Mouse (Mus musculus) heart, embryonic 14.5 days (tissue): Measurements from ENCODE around the gene Zfp420. TPM values are rescaled to one million over a fixed set of nuclear protein-coding genes. Genes with fewer than 3 reads are reported as not detected.
A peak's percentile ranks its signal among the peaks of the same experiment; 100 is the strongest.

Experiments
- ATAC-seq: fragments of 200-750 bp; cut with Nextera tagmentation; 2 replicates; pipeline ENCODE4 v1.8.0; 2017; ENCODE audit warnings: low read depth, moderate TSS enrichment; ENCODE audit not compliant: insufficient number of reproducible peaks, insufficient read depth, low FRiP score
- H3K27ac ChIP-seq, 2 experiments: fragments of 200-500 bp in 1 of 2; fragments of 300-500 bp in 1 of 2; sonication (generic) in 1 of 2; replicated peaks in 1 of 2; 2 replicates each; pipeline ENCODE4 v1.5.1; 2012 to 2014; ENCODE audit warnings: low read depth in 2 of 2, low read length in 2 of 2, control low read depth in 1 of 2, mild to moderate bottlenecking in 1 of 2, mixed read lengths in 1 of 2; ENCODE audit not compliant: control insufficient read depth in 1 of 2, insufficient read depth in 1 of 2
- H3K27me3 ChIP-seq: fragments of 300-500 bp; sonication (generic); 2 replicates; pipeline ENCODE4 v1.6.1; 2014; ENCODE audit warnings: mild to moderate bottlenecking, low read length, control low read depth; ENCODE audit not compliant: control insufficient read depth, insufficient read depth
- H3K36me3 ChIP-seq: fragments of 300-500 bp; sonication (generic); 2 replicates; pipeline ENCODE4 v1.6.1; 2014; ENCODE audit warnings: mild to moderate bottlenecking, control low read depth, low read length, mixed read lengths; ENCODE audit not compliant: control insufficient read depth, insufficient read depth
- H3K4me1 ChIP-seq, 2 experiments: fragments of 200-500 bp in 1 of 2; fragments of 300-500 bp in 1 of 2; sonication (generic) in 1 of 2; 2 replicates each; pipeline ENCODE4 v1.6.1; 2012 to 2014; ENCODE audit warnings: low read length in 2 of 2, control low read depth in 1 of 2, mixed read lengths in 1 of 2; ENCODE audit not compliant: control insufficient read depth in 2 of 2, insufficient read depth in 2 of 2
- H3K4me2 ChIP-seq: fragments of 300-500 bp; sonication (generic); 2 replicates; pipeline ENCODE4 v1.6.1; 2014; ENCODE audit warnings: mild to moderate bottlenecking, low read length
- H3K4me3 ChIP-seq, 2 experiments: fragments of 200-500 bp in 1 of 2; fragments of 300-500 bp in 1 of 2; sonication (generic) in 1 of 2; 2 replicates each; pipeline ENCODE4 v1.5.1; 2012 to 2014; ENCODE audit warnings: low read length in 2 of 2, mild to moderate bottlenecking in 2 of 2, control low read depth in 1 of 2, low read depth in 1 of 2, moderate library complexity in 1 of 2; ENCODE audit not compliant: control insufficient read depth in 1 of 2, insufficient read depth in 1 of 2
- H3K9ac ChIP-seq: fragments of 300-500 bp; sonication (generic); 2 replicates; pipeline ENCODE4 v1.6.1; 2014; ENCODE audit warnings: mild to moderate bottlenecking, low read length
- H3K9me3 ChIP-seq: fragments of 300-500 bp; sonication (generic); 2 replicates; pipeline ENCODE4 v1.6.1; 2016; ENCODE audit warnings: low read length, control low read depth; ENCODE audit not compliant: control insufficient read depth
- WGBS: fragments of 180-500 bp; shearing (Covaris S2); extraction: QIAGEN DNeasy Blood & Tissue Kit; methylation state at CpG from one replicate; pipeline ENCODE4 v1.1.7; 2014; 5-methylcytosine and 5-hydroxymethylcytosine counted together
- polyA plus RNA-seq: library from polyadenylated mRNA; unstranded; fragments of >200 nt; fragmentation: Nextera tagmentation; extraction: Ambion mirVana; gene quantifications from 2 replicates; pipeline ENCODE4 v1.2.1, GENCODE M21; 2014

The Zfp420 gene
- polyA plus RNA-seq, 1 experiment from 2014 or later = 4.0 TPM

GRCm38 (mm10) chr7:29828001-29828400, 31.8 kb upstream of the Zfp420 start:
- Histone ChIP-seq H3K4me1 (no peaks in the 10 kb centered on the region; a peak in 1 of 4 replicates), H3K36me3 (peaks cover 93% of the 10 kb centered on the region), H3K9ac (no peak overlapping the region), H3K4me3 (no peak overlapping the region), H3K4me2 (no peak overlapping the region), H3K27me3 (no peaks in the 10 kb centered on the region), H3K9me3 (0 out of 2 replicates have a peak, but pooled peaks cover 4% of the 10 kb centered on the region), H3K27ac (no peak overlapping the region)
- no peak for ATAC-seq
- WGBS = 90% methylated on average over 12 of the region's 12 CpGs

GRCm38 (mm10) chr7:29829804-29830203, 30.0 kb upstream of the Zfp420 start:
- Histone ChIP-seq H3K36me3 (peaks cover 83% of the 10 kb centered on the region), H3K9me3 (0 out of 2 replicates have a peak, but pooled peaks cover 4% of the 10 kb centered on the region), H3K27me3 (no peaks in the 10 kb centered on the region), H3K4me3 (no peak overlapping the region), H3K4me1 (no peaks in the 10 kb centered on the region; a peak in 1 of 4 replicates), H3K9ac (no peak overlapping the region), H3K27ac (no peak overlapping the region), H3K4me2 (no peak overlapping the region)
- WGBS = 93% methylated on average over 12 of the region's 12 CpGs
- ATAC-seq = no peak

DNA sequence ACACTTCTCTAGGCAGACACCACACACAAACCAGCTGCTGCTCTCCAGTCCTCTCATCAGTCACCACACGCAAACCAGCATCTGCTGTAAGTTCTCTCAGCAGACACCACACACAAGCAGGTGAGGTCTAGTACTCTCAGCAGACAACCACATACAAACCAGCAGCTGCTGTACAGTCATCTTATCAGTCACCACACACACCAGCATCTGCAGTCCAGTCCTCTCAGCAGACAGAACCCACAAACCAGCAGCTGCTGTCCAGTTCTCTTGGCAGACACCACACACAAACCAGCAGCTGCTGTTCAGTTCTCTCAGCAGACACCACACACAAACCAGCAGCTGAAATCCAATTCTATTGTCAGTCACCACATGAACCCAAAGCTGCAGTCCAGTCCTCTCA, 23.0 kb upstream of the Zfp420 start:
- Histone ChIP-seq H3K4me2 (no peak overlapping the region), H3K4me1 (no peaks in the 10 kb centered on the region; a peak in 1 of 4 replicates), H3K36me3 (peaks cover 15% of the 10 kb centered on the region; the same call in 1 of the 2 replicates), H3K9me3 (0 out of 2 replicates have a peak, but pooled peaks cover 3% of the 10 kb centered on the region), H3K27me3 (no peaks in the 10 kb centered on the region), H3K4me3 (no peak overlapping the region), H3K9ac (no peak overlapping the region), H3K27ac (no peak overlapping the region)
- ATAC-seq = no peak
- 90% methylated on average over 1 of the region's 1 CpGs for WGBS

DNA sequence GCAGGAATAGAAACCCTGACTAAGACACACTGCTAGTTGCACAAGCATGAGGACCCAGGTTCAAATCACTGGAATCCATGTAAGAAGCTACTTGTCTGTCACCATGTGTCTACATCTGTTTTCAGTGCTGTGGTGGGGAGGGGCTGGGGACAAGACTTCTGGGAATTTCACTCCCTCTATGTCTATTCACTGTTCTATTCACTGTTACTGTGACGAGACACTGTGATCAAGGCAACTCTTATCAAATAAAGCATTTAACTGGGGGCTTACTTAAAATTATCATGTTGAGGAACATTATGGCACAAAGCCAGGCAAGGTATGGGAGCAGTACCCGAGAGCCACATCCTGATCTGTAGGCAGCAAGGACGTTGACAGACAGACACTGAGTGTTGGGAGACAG, 20.5 kb upstream of the Zfp420 start:
- no peak overlapping the region for H3K9ac ChIP-seq
- H3K4me1 ChIP-seq = no peaks in the 10 kb centered on the region
- no peaks in the 10 kb centered on the region for H3K36me3 ChIP-seq
- no peak overlapping the region for H3K27ac ChIP-seq
- no peaks in the 10 kb centered on the region for H3K27me3 ChIP-seq
- ATAC-seq = no peak
- H3K9me3 ChIP-seq = 0 out of 2 replicates have a peak, but pooled peaks cover 3% of the 10 kb centered on the region
- H3K4me2 ChIP-seq = no peak overlapping the region
- WGBS = 65% methylated on average over 3 of the region's 3 CpGs
- H3K4me3 ChIP-seq = no peak overlapping the region

GRCm38 (mm10) chr7:29842105-29842504, 17.7 kb upstream of the Zfp420 start:
- no peak for ATAC-seq
- H3K4me2 ChIP-seq = no peak overlapping the region

GRCm38 (mm10) chr7:29844616-29845015, 15.2 kb upstream of the Zfp420 start:
- Histone ChIP-seq H3K27me3 (no peaks in the 10 kb centered on the region), H3K9me3 (no peaks in the 10 kb centered on the region), H3K9ac (no peak overlapping the region), H3K4me3 (no peak overlapping the region), H3K4me1 (no peaks in the 10 kb centered on the region), H3K27ac (no peak overlapping the region), H3K36me3 (peaks cover 24% of the 10 kb centered on the region), H3K4me2 (no peak overlapping the region)
- WGBS = 81% methylated on average over 5 of the region's 5 CpGs
- ATAC-seq = no peak

More at GRCm38 (mm10) chr7:29842105-29842504, 17.7 kb upstream of the Zfp420 start:
- no peaks in the 10 kb centered on the region for H3K4me1 ChIP-seq
- H3K27ac ChIP-seq = no peak overlapping the region
- no peak overlapping the region for H3K9ac ChIP-seq
- 79% methylated on average over 1 of the region's 1 CpGs for WGBS
- H3K27me3 ChIP-seq = no peaks in the 10 kb centered on the region
- no peak overlapping the region for H3K4me3 ChIP-seq
- H3K36me3 ChIP-seq = peaks cover 24% of the 10 kb centered on the region
- H3K9me3 ChIP-seq = no peaks in the 10 kb centered on the region

DNA sequence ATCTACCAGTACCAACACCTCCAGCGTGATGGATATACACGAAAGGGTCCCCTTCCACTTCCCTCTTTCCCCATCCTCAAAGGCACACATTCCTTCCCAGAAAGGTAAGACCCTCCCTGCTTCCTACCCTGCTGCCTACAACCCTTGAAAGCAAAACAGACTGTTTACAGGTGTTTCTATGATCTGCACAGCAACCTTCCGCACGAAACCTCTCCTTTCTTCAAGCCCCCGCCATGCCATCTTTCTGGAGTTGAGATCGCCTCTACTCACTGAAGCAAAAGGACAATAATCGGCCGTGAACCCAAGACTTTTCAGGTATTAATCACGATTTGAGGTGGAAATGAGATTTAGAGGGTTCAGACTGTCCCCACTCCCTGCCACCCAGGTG, 7.0 kb upstream of the Zfp420 start:
- 60% methylated on average over 9 of the region's 9 CpGs for WGBS
- no peaks in the 10 kb centered on the region for H3K36me3 ChIP-seq
- ATAC-seq = no peak

DNA sequence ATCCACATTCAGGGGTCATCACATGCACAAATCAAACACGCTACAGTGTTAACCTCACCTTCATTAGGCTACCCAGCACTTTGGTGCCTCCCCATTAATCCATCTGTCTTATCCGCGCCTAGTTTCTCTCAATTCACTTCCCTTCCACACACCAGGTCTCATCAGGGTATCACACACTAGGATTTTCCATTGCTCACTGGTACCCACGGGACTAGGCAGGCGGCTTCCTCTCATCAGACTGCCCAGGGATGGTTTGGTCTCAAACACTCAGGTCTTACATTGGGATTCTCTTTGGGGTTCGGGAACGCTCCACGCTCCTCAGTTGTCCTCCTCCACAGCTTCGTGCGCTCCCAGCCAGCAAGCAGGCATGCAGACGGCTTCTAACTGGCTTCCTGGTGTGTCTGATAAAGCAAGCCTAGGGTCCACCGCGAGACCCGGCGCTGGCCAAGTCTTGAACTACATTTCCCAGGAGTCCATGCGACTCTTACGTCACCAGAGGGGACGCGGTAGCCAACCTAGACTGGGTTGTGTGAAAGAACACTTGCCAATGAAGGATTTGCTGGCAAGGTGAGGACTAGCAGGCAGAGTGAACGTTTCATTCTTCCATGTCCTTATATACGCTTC, 6.4 kb upstream of the Zfp420 start, which contains the start of gene Zfp940:
Zfp940 (minus strand) TSS at position 451 of the 624 bp plus-strand sequence.
- ATAC-seq = peak; percentile 87
- H3K27ac ChIP-seq = no peak within 1 kb of the TSS
- no peaks in the 10 kb centered on the region for H3K9me3 ChIP-seq
- no peaks in the 10 kb centered on the region for H3K36me3 ChIP-seq
- no peaks in the 10 kb centered on the region for H3K27me3 ChIP-seq
- H3K4me3 ChIP-seq = peak within 1 kb of the TSS; percentile 52 to 82
- 1% methylated on average over 21 of the region's 21 CpGs for WGBS
- H3K4me1 ChIP-seq = peaks cover 4 to 5% of the 10 kb centered on the region in 2 experiments; a peak in 2 of 4 replicates
- H3K9ac ChIP-seq = peak within 1 kb of the TSS; percentile 66
- H3K4me2 ChIP-seq = peak within 1 kb of the TSS; percentile 81

More for the DNA sequence above, 7.0 kb upstream of the Zfp420 start:
- Histone ChIP-seq H3K4me3 (peak overlapping the region; percentile 52 to 82), H3K4me1 (peaks cover 4 to 5% of the 10 kb centered on the region in 2 experiments; a peak in 2 of 4 replicates), H3K27me3 (no peaks in the 10 kb centered on the region), H3K9me3 (no peaks in the 10 kb centered on the region), H3K9ac (peak overlapping the region; percentile 66), H3K27ac (no peak overlapping the region), H3K4me2 (peak overlapping the region; percentile 81)
